In genomic region chr11:99145765-99146164, GRCm38 (mm10) we compare ENCODE assay signal across 23 mouse cellular contexts. TPM values are rescaled to one million over a fixed set of nuclear protein-coding genes. Genes with fewer than 3 reads are reported as not detected.
DNase-seq lines count a peak whose midpoint lies in the region; ATAC-seq lines count a peak whose summit lies in the region.
"Had no signal": no experiment of that assay in that cellular context is flagged by ENCODE, and none has a peak within 500 bp of the region (broad histone marks: within the 10 kb centered on the region; RNA-seq: fewer than 3 reads in every experiment).

No protein-coding gene starts in this region.

- H3K4me1 ChIP-seq in embryonic facial prominence, embryonic 10.5 days: peaks cover 90% of the 10 kb centered on the region
- H3K4me1 ChIP-seq in limb, embryonic 10.5 days: peaks cover 96% of the 10 kb centered on the region

- H3K27me3 ChIP-seq in embryonic facial prominence, embryonic 10.5 days (replicated peaks; ENCODE audit: low read depth, poor library complexity, severe bottlenecking): 0 out of 2 replicates have a peak, but pooled peaks cover under 1% of the 10 kb centered on the region
- H3K27me3 ChIP-seq in limb, embryonic 10.5 days (ENCODE audit: low read depth, poor library complexity, severe bottlenecking): 0 out of 2 replicates have a peak, but pooled peaks cover 1% of the 10 kb centered on the region
- H3K27me3 ChIP-seq: limb, embryonic 13.5 days; lung, embryonic 15.5 days; midbrain, embryonic 12.5 days had no signal

- H3K4me3 ChIP-seq in embryonic facial prominence, embryonic 10.5 days: no peak overlapping the region
- no peak overlapping the region for H3K4me3 ChIP-seq in limb, embryonic 10.5 days
- H3K4me3 ChIP-seq: limb, embryonic 13.5 days; lung, embryonic 15.5 days; midbrain, embryonic 12.5 days had no signal

- H3K9me3 ChIP-seq in embryonic facial prominence, embryonic 10.5 days: no peaks in the 10 kb centered on the region
- H3K9me3 ChIP-seq in limb, embryonic 10.5 days (replicated peaks): no peaks in the 10 kb centered on the region
- H3K9me3 ChIP-seq: limb, embryonic 13.5 days; lung, embryonic 15.5 days; midbrain, embryonic 12.5 days had no signal

- WGBS in embryonic facial prominence, embryonic 10.5 days: 93% methylated on average over 16 of the region's 16 CpGs
- WGBS in limb, embryonic 10.5 days: 96% methylated on average over 16 of the region's 16 CpGs

- peak; percentile 91 for DNase-seq in heart, adult 11 months
- no peak for DNase-seq in heart, adult 8-10 months (ENCODE audit: low spot score)
- DNase-seq in B cell, adult 2 months: peak; percentile 55 to 56
- no peak for DNase-seq in embryonic facial prominence, embryonic 10.5 days (ENCODE audit: low spot score)
- no peak for DNase-seq in limb, embryonic 10.5 days (ENCODE audit: low spot score)
- DNase-seq in lung, postnatal 4 days: no peak
- DNase-seq: adrenal gland, postnatal 10 days; cerebellum, adult 11 months; cerebellum, postnatal 14 days; embryo, embryonic 11 days; gastrocnemius, postnatal 25 days; thymus, postnatal 14 days had no signal

- ATAC-seq in frontal cortex, adult (ENCODE audit: low TSS enrichment): no peak
- ATAC-seq: forebrain, embryonic 14.5 days; inflammation-experienced regulatory T-cells, adult 6 months had no signal

- H3K27ac ChIP-seq in embryonic facial prominence, embryonic 10.5 days (replicated peaks): peak overlapping the region; percentile 85; the same call in 1 of the 2 replicates
- H3K27ac ChIP-seq in limb, embryonic 10.5 days: peak overlapping the region; percentile 94
- H3K27ac ChIP-seq: liver, embryonic 14.5 days; midbrain, embryonic 12.5 days had no signal

- H3K36me3 ChIP-seq in embryonic facial prominence, embryonic 10.5 days (replicated peaks): no peaks in the 10 kb centered on the region
- H3K36me3 ChIP-seq in limb, embryonic 10.5 days: 0 out of 2 replicates have a peak, but pooled peaks cover 2% of the 10 kb centered on the region
- H3K36me3 ChIP-seq: limb, embryonic 13.5 days; lung, embryonic 15.5 days; midbrain, embryonic 12.5 days had no signal

RNA-seq across cellular contexts. Expression of gene Ccr7, which starts 9.1 kb away (rescaled TPM):
- total RNA-seq in heart, adult 8-10 months (2022): under 1 TPM in 3 of 4 experiments, not detected in 1; 0.14 to 0.57 (median 0.25) TPM
- 0.50 and 0.78 TPM in 2 replicates for polyA plus RNA-seq in embryonic facial prominence, embryonic 10.5 days (2016; fragmentation: Nextera tagmentation; extraction: Ambion mirVana)
- polyA plus RNA-seq in limb, embryonic 10.5 days (2016; fragmentation: Nextera tagmentation; extraction: Ambion mirVana): 0.82 and 1.3 TPM in 2 replicates
- total RNA-seq: gastrocnemius, postnatal 25 days; layer of hippocampus, adult 18-20 months; layer of hippocampus, postnatal 25 days; left cerebral cortex, postnatal 10 days had no signal
- polyA plus RNA-seq: forebrain, embryonic 14.5 days; neural tube, embryonic 14.5 days had no signal

RNA-seq across cellular contexts. Expression of gene Tns4, which starts 56.7 kb away (rescaled TPM):
- total RNA-seq in heart, adult 8-10 months (2022): under 1 TPM; 0.06 to 0.43 (median 0.16) TPM
- 0.96 and 1.0 TPM in 2 replicates for polyA plus RNA-seq in embryonic facial prominence, embryonic 10.5 days (2016; fragmentation: Nextera tagmentation; extraction: Ambion mirVana)
- polyA plus RNA-seq in limb, embryonic 10.5 days (2016; fragmentation: Nextera tagmentation; extraction: Ambion mirVana): 0.74 and 1.4 TPM in 2 replicates
- total RNA-seq: layer of hippocampus, postnatal 25 days had no signal
- polyA plus RNA-seq: neural tube, embryonic 14.5 days had no signal

Comparison
In these comparisons a context has a peak if more than half of its experiments do, and no peak if none do; other contexts are left out.
1. DNase-seq: peak in heart, adult 11 months (single experiment) and B cell, adult 2 months (2 of 2); none in heart, adult 8-10 months (single experiment), embryonic facial prominence, embryonic 10.5 days (single experiment), limb, embryonic 10.5 days (single experiment) and lung, postnatal 4 days (0 of 2).